Mouse (Mus musculus): ENCODE results near the gene Nt5dc2.
A peak's percentile ranks its signal among the peaks of the same experiment; 100 is the strongest.

Gene Nt5dc2

DNA sequence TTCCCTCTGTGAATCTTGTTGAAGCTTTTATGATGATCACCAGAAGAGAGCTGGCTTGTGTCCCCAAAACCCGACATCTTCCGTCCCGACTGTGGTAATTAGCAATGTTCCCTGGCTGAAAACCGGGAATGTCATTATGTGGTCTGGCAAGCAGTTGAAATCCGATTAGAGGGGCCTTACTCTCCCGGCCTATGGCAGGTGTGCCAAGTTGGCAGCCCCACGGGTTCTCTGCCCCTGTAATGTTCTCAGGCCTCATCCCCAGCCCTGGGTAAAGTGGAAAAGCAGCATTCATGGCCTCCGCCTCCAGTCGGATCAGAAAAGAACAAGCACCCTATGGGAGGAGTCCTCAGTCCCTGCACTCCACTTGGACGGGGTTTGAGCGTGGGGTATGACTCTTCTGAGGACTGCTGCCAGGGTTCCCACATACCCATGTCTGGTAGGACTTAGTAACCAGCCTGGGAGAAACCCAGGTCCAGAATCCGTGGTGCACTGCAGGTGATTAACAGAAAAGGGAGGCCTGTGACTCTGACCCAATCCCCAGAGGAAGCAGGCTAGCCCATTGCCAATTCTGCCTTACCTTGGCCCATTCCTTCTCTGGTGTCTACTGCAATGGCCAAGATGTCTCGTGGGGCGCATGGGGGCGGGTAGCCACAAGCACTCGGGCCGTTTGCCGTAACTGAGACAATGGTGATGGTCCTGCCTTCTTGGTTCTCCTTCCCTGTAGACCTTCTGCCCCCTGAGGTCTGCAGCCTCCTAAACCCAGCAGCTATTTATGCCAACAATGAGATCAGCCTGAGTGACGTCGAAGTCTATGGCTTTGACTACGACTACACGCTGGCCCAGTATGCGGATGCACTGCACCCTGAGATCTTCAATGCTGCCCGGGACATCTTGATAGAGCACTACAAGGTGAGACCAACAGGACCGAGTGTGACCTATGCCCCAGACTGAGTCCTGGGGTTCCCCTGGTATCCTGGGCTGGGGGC is 3.5 kb downstream of the Nt5dc2 start:
- no peak for DNase-seq (ENCODE audit: low spot score in 2 of 2)

DNA sequence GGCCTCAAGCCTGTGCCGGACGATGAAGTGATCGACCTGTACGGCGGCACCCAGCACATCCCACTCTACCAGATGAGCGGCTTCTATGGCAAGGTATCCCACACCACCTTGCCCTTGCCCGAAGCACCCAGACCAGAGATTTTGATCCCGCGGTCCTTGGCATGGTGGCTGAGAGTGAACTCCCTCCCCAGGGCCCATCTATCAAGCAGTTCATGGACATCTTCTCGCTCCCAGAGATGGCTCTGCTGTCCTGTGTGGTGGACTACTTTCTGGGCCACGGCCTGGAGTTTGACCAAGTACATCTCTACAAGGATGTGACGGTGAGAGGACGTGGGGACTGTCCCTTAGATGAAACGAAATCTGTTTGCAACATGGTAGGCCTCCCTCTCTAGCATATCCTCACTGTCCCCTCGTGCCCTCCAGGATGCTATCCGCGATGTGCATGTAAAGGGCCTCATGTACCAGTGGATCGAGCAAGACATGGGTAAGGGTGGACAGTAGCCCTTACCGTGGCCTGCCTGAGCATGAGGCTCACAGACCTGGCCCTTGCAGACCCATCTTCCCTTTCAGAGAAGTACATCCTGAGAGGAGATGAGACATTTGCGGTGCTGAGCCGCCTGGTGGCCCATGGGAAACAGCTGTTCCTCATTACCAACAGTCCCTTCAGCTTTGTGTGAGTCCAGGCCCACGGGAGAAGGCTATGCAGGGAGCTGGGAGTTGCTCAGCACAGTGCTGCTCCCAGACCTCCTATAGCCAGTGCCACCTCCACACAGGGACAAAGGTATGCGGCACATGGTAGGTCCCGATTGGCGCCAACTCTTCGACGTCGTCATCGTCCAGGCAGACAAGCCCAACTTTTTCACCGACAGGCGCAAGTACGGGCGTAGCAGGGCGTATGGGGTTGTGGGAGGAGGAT is 4.9 kb downstream of the Nt5dc2 start:
- no peak for DNase-seq (ENCODE audit: low spot score in 2 of 2)

- DNase-seq (ENCODE audit: low spot score in 2 of 2): no peak
These were observed 5.8 kb downstream of the Nt5dc2 start for GRCm38 (mm10) chr14:31136411-31137280.

DNA sequence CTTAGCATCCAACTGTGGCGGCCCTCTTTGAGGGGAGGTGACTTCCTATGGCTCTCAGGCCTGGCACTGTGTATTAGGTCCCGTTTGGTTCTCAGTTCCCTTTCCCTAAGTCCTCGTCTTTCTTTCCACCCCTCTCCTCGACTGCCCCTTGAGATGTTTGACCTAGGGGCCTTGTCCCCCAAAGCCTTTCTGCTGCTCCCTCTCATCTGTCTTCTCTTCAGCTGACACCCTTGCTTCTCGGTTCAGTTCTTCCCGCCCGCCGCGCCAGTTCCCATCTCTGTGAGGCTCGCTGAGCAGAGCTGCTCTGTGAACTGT is 6.4 kb downstream of the Nt5dc2 start:
- no peak for DNase-seq (ENCODE audit: low spot score in 2 of 2)

- no peak for DNase-seq (ENCODE audit: low spot score in 2 of 2)
These were observed 6.9 kb downstream of the Nt5dc2 start for GRCm38 (mm10) chr14:31137791-31138190.

DNA sequence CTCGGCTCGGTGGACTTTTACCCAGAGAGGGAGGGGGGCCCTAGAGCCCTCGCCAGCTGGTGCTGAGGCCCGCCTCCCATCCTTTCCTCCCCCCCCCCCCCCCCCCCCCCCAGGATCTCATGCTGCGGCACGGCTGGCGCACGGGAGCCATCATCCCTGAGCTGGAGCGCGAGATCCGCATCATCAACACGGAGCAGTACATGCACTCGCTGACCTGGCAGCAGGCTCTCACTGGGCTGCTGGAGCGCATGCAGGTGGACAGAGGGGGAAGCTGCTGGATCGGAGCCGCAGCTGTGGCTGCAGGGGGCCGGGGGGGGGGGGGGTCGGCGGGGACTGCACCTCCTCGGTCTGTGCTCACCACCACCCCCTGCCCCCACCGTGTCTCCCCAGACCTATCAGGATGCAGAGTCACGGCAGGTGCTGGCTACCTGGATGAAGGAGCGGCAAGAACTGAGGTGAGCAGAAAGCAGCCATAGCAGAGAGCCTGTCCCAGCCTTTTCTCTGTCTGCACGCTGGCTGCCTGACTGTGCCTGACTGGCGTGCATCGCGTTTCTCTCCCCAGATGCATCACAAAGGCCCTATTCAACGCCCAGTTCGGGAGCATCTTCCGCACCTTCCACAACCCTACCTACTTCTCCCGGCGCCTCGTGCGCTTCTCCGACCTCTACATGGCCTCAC is 7.5 kb downstream of the Nt5dc2 start:
- no peak for DNase-seq (ENCODE audit: low spot score in 2 of 2)

DNA sequence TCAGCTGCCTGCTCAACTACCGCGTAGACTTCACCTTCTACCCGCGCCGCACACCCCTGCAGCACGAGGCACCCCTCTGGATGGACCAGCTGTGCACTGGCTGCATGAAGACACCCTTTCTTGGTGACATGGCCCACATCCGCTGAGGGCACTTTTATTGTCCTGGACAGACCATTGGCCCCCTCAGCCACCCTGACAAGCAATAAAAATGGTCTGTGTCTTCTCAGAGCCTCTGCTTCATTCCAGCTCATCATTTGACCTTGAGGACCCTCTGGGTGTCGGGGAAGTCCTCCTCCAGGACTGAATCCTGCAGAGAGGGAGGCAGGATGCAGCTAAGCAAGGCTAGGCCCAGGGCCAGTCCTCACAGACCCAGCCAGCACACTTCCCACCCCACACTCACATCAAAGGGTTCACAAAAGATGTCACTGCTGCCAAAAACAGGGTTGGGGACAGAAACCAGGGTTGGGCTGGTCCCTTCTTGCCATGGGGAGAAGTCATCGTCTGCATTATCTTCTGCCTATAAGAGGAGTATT is 8.1 kb downstream of the Nt5dc2 start:
- no peak for DNase-seq (ENCODE audit: low spot score in 2 of 2)

DNA sequence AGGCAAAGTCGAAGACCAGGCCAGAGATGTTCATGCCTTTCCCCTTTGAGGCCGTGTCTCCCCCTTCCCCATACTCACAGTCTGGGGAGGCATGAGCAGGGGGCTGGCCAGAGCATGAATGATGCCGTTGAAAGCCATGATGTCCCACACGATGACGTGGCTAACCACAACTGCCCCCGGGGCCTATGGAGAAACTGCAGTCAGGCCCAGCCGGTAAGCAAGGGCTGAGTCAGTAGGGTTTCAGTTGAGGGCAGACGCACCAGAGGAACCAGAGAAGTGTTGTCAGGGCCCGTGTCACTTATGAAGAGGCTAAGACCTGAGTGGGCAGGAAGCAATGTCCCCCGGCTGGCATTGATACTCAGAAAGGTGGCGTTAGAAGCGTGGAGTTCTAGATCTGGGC is 8.8 kb downstream of the Nt5dc2 start:
- no peak for DNase-seq (ENCODE audit: low spot score in 2 of 2)

DNA sequence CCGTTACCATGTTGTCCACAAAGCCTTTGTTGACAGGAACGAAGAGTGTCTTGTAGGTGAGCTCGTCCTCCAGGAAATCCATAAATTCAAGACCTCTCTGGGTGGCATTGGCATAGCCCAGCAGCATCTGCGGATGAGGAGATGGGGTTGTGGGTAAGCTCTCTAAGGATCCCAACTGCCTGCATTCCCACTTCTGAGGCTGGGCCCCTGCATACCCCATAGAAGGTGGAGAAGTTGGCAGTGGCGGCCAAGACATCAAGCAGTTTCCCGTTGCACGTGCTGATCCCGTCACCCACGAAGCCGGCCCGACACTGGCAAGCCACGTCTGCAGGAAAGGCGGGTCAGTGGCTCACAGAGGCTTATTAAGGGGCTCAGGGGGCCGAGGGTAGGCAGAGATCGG is 9.3 kb downstream of the Nt5dc2 start:
- no peak for DNase-seq (ENCODE audit: low spot score in 2 of 2)

- DNase-seq (ENCODE audit: low spot score in 2 of 2): no peak
These were observed 10.2 kb downstream of the Nt5dc2 start for GRCm38 (mm10) chr14:31141011-31141410.

- DNase-seq (ENCODE audit: low spot score in 2 of 2): no peak
These were observed 14.8 kb downstream of the Nt5dc2 start for GRCm38 (mm10) chr14:31145694-31146093.

GRCm38 (mm10) chr14:31160196-31161150 is 29.6 kb downstream of the Nt5dc2 start:
- DNase-seq (ENCODE audit: low spot score in 2 of 2): no peak

- no peak for DNase-seq (ENCODE audit: low spot score in 2 of 2)
These were observed 30.3 kb downstream of the Nt5dc2 start for GRCm38 (mm10) chr14:31161191-31161590.

DNA sequence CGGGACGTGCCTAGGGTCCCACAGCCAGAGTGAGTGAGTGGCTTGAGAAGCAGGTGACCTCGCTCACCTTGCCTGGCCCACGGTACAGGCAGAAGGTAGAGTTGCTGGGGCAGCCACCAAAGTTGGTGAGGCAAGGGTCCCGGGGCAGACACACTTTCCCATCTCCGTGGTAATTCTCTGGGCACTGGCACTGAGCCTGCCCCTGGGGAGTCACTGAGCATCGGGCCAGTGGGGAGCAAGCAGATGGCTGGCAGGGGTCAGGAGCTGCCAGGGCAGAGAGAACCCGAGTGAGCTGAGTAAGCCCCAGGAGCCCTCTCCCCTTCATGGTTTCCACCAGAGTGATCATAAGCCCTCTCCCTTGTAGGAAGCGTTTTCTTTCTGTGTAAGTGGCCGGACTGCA is 30.8 kb downstream of the Nt5dc2 start:
- DNase-seq (ENCODE audit: low spot score in 2 of 2): no peak

GRCm38 (mm10) chr14:31164067-31164466 is 33.2 kb downstream of the Nt5dc2 start:
- DNase-seq (ENCODE audit: low spot score in 2 of 2): no peak

DNA sequence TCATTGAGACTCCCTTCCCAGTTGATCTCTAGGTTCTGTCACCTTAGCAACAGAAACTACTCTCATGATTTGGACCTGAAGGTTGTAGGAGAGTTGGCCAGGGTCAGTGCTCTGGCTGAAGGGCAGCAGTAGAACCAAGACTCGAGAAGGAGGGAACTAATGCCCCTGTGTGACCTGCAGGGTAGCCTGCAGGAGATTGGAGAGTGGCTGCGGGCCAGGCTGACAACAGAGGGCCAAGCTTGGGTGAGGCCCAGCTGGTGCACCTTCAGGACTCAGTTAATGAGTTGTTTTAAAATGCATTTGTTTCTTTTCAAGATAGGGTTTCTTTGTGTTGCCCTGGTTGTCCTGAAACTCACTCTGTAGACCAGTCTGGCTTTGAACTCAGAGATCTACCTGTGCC is 34.2 kb downstream of the Nt5dc2 start:
- no peak for DNase-seq (ENCODE audit: low spot score in 2 of 2)

DNA sequence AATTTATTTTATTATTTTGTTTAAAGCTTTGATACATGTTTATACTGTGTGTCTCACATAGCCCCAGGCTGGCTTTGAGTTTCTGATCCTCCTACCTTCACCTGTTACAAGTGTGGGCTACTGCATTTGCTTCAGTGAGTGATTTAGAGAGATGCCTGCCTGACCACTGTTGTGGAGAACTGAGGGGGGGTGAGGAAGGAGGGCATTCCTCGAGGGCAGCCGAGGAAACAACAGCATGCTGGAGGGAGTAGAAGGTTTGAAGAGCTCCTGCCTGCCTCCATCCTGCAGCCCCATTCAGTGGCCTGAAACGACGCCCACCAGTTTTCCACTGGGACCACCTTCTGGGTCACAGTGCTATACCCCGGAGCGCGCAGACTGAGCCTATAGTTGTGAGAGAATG is 34.6 kb downstream of the Nt5dc2 start:
- no peak for DNase-seq (ENCODE audit: low spot score in 2 of 2)

DNA sequence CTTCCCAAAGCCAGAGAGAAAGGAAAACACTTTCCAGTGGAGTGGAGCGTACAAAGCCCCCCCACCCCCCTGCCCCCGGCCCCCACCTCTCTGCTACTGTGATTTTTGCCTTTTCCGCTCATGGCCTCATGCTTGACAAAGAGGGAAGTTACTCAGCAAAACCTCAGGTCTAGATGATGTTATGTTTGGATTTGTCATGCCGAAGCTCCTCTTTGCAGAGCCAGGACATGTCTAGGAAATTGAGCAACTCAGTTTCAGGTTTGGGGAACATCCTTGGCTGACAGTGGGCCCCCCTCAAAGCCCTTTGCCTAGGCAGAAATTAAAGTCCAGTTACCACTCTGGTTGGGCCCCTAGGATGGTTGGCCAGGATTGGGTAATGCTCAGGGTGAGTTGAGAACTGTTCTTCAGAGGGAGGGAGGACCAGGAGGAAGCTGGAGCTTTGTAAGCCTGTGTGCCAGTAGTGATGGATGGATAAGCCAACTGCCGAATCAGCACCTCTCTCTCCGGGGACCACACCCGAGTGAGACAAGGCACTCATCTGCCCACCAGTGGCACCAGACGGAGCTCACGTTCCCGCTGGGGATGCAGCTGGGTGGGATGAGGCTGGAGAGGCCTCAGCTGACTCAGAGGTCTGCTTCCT is 35.3 kb downstream of the Nt5dc2 start:
- peak in 1 of 2 experiments; percentile 43 for DNase-seq (ENCODE audit: low spot score in 2 of 2)

- no peak for DNase-seq (ENCODE audit: low spot score in 2 of 2)
These were observed 36.0 kb downstream of the Nt5dc2 start for GRCm38 (mm10) chr14:31166827-31167226.
